Mouse (Mus musculus): ENCODE measurements around the gene Map3k4.

- TF ChIP-seq MAFK (IDR thresholded peaks at IDR 0.05; ENCODE audit: insufficient replicate concordance, low read length) = no peak
- no peak for TF ChIP-seq POLR2AphosphoS2 (IDR thresholded peaks at IDR 0.05; ENCODE audit: low read depth, low read length)
- TF ChIP-seq MAZ (IDR thresholded peaks at IDR 0.05; ENCODE audit: low read depth, low read length) = no peak
- TF ChIP-seq POLR2A (IDR thresholded peaks at IDR 0.05; ENCODE audit: low read depth, low read length) = no peak
- no peak for TF ChIP-seq CTCF (conservative IDR thresholded peaks at IDR 0.05 in 1 of 2, IDR thresholded peaks at IDR 0.05 in 1 of 2; ENCODE audit: low read depth in 2 of 2, low read length in 2 of 2)
- no peak for TF ChIP-seq JUN (IDR thresholded peaks at IDR 0.05; ENCODE audit: insufficient read depth, low read depth, low read length)
- TF ChIP-seq ZNF384 (IDR thresholded peaks at IDR 0.05; ENCODE audit: low read depth, low read length) = no peak
- no peak for TF ChIP-seq E2F4 (IDR thresholded peaks at IDR 0.05; ENCODE audit: insufficient replicate concordance, low read depth, low read length)
Measured at GRCm38 (mm10) chr17:12216224-12216623, 102.4 kb downstream of the Map3k4 start.
